Mouse (Mus musculus) intestine, postnatal 0 days (tissue): Measurements from ENCODE around the gene Gdpd5. TPM values are rescaled to one million over a fixed set of nuclear protein-coding genes. Genes with fewer than 3 reads are reported as not detected.

Experiments used
- ATAC-seq: fragments of 200-750 bp; cut with Nextera tagmentation; 2 replicates; pipeline ENCODE4 v1.8.0; 2017; ENCODE audit warnings: mild to moderate bottlenecking, moderate TSS enrichment, moderate library complexity
- H3K27ac ChIP-seq: fragments of 300-500 bp; sonication (generic); 2 replicates; pipeline ENCODE4 v1.5.1; 2014; ENCODE audit warnings: mild to moderate bottlenecking, low read depth, low read length, moderate library complexity
- H3K27me3 ChIP-seq: fragments of 300-500 bp; sonication (generic); replicated peaks from 2 replicates; pipeline ENCODE4 v1.6.1; 2014; ENCODE audit warnings: low read length, mixed read lengths; ENCODE audit not compliant: control insufficient read depth, insufficient read depth
- H3K36me3 ChIP-seq: fragments of 300-500 bp; sonication (generic); 2 replicates; pipeline ENCODE4 v1.6.1; 2014; ENCODE audit warnings: mild to moderate bottlenecking, moderate library complexity; ENCODE audit not compliant: control insufficient read depth, insufficient read depth
- H3K4me1 ChIP-seq: fragments of 300-500 bp; sonication (generic); replicated peaks from 2 replicates; pipeline ENCODE4 v1.6.1; 2014; ENCODE audit warnings: antibody characterized with exemption, low read length, mixed read lengths; ENCODE audit not compliant: control insufficient read depth, insufficient read depth
- H3K4me2 ChIP-seq: fragments of 300-500 bp; sonication (generic); replicated peaks from 2 replicates; pipeline ENCODE4 v1.6.1; 2014; ENCODE audit warnings: low read depth, mild to moderate bottlenecking, moderate library complexity
- H3K4me3 ChIP-seq: fragments of 300-500 bp; sonication (generic); 2 replicates; pipeline ENCODE4 v1.5.1; 2014; ENCODE audit warnings: low read depth, low read length
- H3K9ac ChIP-seq: fragments of 300-500 bp; sonication (generic); 2 replicates; pipeline ENCODE4 v1.6.1; 2014; ENCODE audit warnings: mild to moderate bottlenecking, low read depth, low read length
- H3K9me3 ChIP-seq: fragments of 300-500 bp; sonication (generic); 2 replicates; pipeline ENCODE4 v1.6.1; 2016; ENCODE audit warnings: mixed run types; ENCODE audit not compliant: control insufficient read depth
- CTCF ChIP-seq: sonication (generic); IDR thresholded peaks from 2 replicates; pipeline ENCODE4 v1.5.1; 2016; ENCODE audit warnings: low read depth, mild to moderate bottlenecking, control low read depth, antibody characterized with exemption, moderate library complexity
- WGBS: fragments of 180-500 bp; shearing (Covaris S2); extraction: QIAGEN DNeasy Blood & Tissue Kit; methylation state at CpG from one replicate; pipeline ENCODE4 v1.1.7; 2014; 5-methylcytosine and 5-hydroxymethylcytosine counted together
- polyA plus RNA-seq: library from polyadenylated mRNA; unstranded; fragments of >200 nt; fragmentation: Nextera tagmentation; extraction: Ambion mirVana; gene quantifications from 2 replicates; pipeline ENCODE4 v1.2.1, GENCODE M21; 2015

Gene Gdpd5
- polyA plus RNA-seq, 1 experiment from 2014 or later = 15.7 TPM

- no peak for TF ChIP-seq CTCF
- H3K27ac ChIP-seq = no peak overlapping the region; the same call in 1 of the 2 replicates
- peaks cover 34% of the 10 kb centered on the region for H3K36me3 ChIP-seq
Measured at GRCm38 (mm10) chr7:99473638-99474407, 92.6 kb downstream of the Gdpd5 start.

DNA sequence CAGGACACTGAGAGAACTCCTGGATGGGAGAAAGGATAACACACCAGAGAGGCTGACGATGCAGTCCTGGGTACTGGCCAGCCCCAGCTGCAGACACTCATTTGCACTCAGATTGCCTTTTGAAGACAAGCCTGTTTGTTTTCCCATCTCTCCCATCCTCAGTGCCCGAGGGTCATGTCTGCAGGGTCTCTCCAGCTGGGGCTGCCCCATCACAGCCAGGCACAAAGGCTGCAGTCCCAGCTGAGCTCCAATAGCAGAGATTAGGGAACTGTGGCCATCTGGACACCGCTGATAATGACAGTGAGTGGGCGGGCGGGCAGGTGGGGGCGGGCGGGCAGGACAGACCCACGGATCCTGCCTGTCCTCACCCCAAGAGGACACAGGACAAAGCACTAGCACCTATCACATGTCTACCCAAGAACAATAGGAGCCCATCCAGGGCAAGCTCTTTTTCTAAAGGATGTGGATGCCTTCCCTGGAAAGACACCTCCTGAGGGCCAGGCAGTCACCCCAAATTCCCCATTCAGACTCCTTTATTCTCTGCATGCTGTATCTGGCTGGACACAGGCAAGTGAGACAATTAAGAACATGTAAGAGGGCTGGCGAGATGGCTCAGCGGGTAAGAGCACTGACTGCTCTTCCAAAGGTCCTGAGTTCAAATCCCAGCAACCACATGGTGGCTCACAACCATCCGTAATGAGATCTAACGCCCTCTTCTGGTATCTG lies 93.8 kb downstream of the Gdpd5 start:
- ATAC-seq = no peak
- peaks cover 45% of the 10 kb centered on the region for H3K36me3 ChIP-seq
- no peaks in the 10 kb centered on the region for H3K9me3 ChIP-seq
- 69% methylated on average over 12 of the region's 12 CpGs for WGBS
- no peak overlapping the region for H3K9ac ChIP-seq
- TF ChIP-seq CTCF = no peak
- H3K27me3 ChIP-seq = no peaks in the 10 kb centered on the region
- H3K27ac ChIP-seq = peak overlapping the region; percentile 35; the same call in 1 of the 2 replicates
- no peak overlapping the region for H3K4me3 ChIP-seq
- no peak overlapping the region for H3K4me2 ChIP-seq
- 0 out of 2 replicates have a peak, but pooled peaks cover 4% of the 10 kb centered on the region for H3K4me1 ChIP-seq

More at GRCm38 (mm10) chr7:99473638-99474407, 92.6 kb downstream of the Gdpd5 start:
- Histone ChIP-seq H3K27me3 (no peaks in the 10 kb centered on the region), H3K4me3 (no peak overlapping the region), H3K4me2 (no peak overlapping the region), H3K4me1 (0 out of 2 replicates have a peak, but pooled peaks cover 3% of the 10 kb centered on the region), H3K9me3 (no peaks in the 10 kb centered on the region), H3K9ac (no peak overlapping the region)
- ATAC-seq = peak; percentile 28; the same call in 1 of the 2 replicates
- 66% methylated on average over 14 of the region's 14 CpGs for WGBS

GRCm38 (mm10) chr7:99475562-99475911 lies 94.3 kb downstream of the Gdpd5 start:
- H3K4me1 ChIP-seq = 0 out of 2 replicates have a peak, but pooled peaks cover 8% of the 10 kb centered on the region
- H3K27ac ChIP-seq = no peak overlapping the region
- no peak overlapping the region for H3K4me2 ChIP-seq
- no peak for ATAC-seq
- no peak for TF ChIP-seq CTCF
- no peaks in the 10 kb centered on the region for H3K27me3 ChIP-seq
- WGBS = 80% methylated on average over 2 of the region's 2 CpGs
- no peak overlapping the region for H3K4me3 ChIP-seq
- peaks cover 51% of the 10 kb centered on the region for H3K36me3 ChIP-seq
- H3K9ac ChIP-seq = no peak overlapping the region
- H3K9me3 ChIP-seq = no peaks in the 10 kb centered on the region

DNA sequence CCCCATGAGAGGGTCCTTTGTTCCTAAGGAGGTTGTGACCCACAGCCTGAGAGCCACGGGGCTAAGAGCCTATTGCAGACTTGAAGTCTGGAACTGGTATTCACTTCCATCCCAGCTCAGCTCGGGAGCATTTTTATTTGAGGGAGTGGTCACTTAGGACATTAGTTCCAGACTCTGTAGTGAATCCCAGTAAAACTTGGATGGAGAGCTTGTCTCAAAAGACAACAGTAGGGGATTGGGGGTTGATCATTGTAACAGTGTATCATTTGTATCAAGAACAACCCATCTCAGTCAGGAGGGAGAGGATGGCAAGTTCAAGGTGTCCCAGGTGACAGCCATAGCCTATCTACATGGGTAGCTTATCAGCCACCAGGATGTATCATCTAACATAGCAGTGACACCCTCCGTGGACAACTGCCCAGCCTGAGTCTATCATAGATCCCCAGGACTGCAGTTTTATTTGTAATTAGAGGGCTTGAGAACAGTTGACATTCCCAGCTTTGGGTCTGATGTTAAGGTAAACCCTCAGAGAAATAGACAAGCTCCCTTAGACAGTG lies 95.4 kb downstream of the Gdpd5 start:
- Histone ChIP-seq H3K27me3 (no peaks in the 10 kb centered on the region), H3K4me2 (no peak overlapping the region), H3K4me1 (0 out of 2 replicates have a peak, but pooled peaks cover 12% of the 10 kb centered on the region), H3K27ac (no peak overlapping the region; the same call in 1 of the 2 replicates), H3K36me3 (peaks cover 62% of the 10 kb centered on the region), H3K4me3 (no peak overlapping the region), H3K9me3 (no peaks in the 10 kb centered on the region), H3K9ac (no peak overlapping the region)
- 41% methylated on average over 3 of the region's 3 CpGs for WGBS
- no peak for TF ChIP-seq CTCF
- ATAC-seq = no peak

- 83% methylated on average over 5 of the region's 5 CpGs for WGBS
- no peak overlapping the region for H3K4me2 ChIP-seq
- ATAC-seq = no peak
- no peak overlapping the region for H3K9ac ChIP-seq
- no peaks in the 10 kb centered on the region for H3K27me3 ChIP-seq
- no peak overlapping the region for H3K4me3 ChIP-seq
- no peak overlapping the region for H3K27ac ChIP-seq
- H3K9me3 ChIP-seq = no peaks in the 10 kb centered on the region
- H3K4me1 ChIP-seq = 0 out of 2 replicates have a peak, but pooled peaks cover 12% of the 10 kb centered on the region
- peaks cover 67% of the 10 kb centered on the region for H3K36me3 ChIP-seq
- peak; percentile 32; the same call in 1 of the 2 replicates for TF ChIP-seq CTCF
Measured at GRCm38 (mm10) chr7:99477235-99477634, 96.0 kb downstream of the Gdpd5 start.

DNA sequence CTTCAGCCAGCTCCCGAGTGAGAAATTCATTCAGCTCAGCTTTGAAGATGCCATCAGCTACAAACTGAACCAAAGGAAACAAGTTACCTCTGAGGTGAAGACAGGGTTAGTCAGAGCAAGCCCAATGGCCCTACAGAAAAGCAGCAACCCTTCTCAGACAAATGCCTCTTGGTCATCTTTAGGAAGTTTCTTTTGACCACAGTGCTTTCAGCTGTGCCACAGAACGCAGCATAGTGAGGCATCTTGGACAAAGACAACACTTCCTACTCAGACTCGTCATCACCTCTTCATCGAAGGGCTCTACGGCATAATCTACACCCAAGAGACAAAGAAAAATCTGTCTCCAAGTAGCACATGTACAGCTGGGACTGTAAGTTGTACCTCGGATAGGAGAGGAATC lies 101.4 kb downstream of the Gdpd5 start:
- peaks cover 46% of the 10 kb centered on the region for H3K36me3 ChIP-seq
- no peak overlapping the region for H3K27ac ChIP-seq
- H3K9me3 ChIP-seq = no peaks in the 10 kb centered on the region
- peak overlapping the region; percentile 65 for H3K9ac ChIP-seq
- no peak for TF ChIP-seq CTCF
- H3K4me1 ChIP-seq = 0 out of 2 replicates have a peak, but pooled peaks cover 9% of the 10 kb centered on the region
- ATAC-seq = no peak
- H3K4me3 ChIP-seq = peak overlapping the region; percentile 60
- H3K4me2 ChIP-seq = peak overlapping the region; percentile 65
- H3K27me3 ChIP-seq = no peaks in the 10 kb centered on the region
- 0% methylated on average over 6 of the region's 6 CpGs for WGBS
